Mouse (Mus musculus) E14TG2a.4 (cell line): ENCODE measurements around the gene Tmem120b.

ENCODE experiments used
- H3K27me3 ChIP-seq: 2 replicates; pipeline ENCODE4 v1.6.1; 2014; ENCODE audit warnings: low read length, control low read depth; ENCODE audit not compliant: insufficient read depth
- H3K36me3 ChIP-seq: 2 replicates; pipeline ENCODE4 v1.6.1; 2014; ENCODE audit warnings: low read length, control low read depth; ENCODE audit not compliant: insufficient read depth
- H3K4me1 ChIP-seq: replicated peaks from 2 replicates; pipeline ENCODE4 v1.6.1; 2014; ENCODE audit warnings: low read depth, low read length, control low read depth
- H3K4me3 ChIP-seq: replicated peaks from 2 replicates; pipeline ENCODE4 v1.5.1; 2014; ENCODE audit warnings: mild to moderate bottlenecking, low read length
- H3K9me3 ChIP-seq: 2 replicates; pipeline ENCODE4 v1.6.1; 2014; ENCODE audit warnings: low read length, control low read depth
- CTCF ChIP-seq: conservative IDR thresholded peaks from 2 replicates; pipeline ENCODE4 v1.5.1; 2014; ENCODE audit warnings: low read length
- NANOG ChIP-seq: IDR thresholded peaks from 2 replicates; pipeline ENCODE4 v1.6.1; 2014; ENCODE audit warnings: borderline replicate concordance, low read length, mixed read lengths
- POU5F1 ChIP-seq: IDR thresholded peaks from 2 replicates; pipeline ENCODE4 v1.6.1; 2014; ENCODE audit warnings: low read length, borderline replicate concordance

The Tmem120b gene

DNA sequence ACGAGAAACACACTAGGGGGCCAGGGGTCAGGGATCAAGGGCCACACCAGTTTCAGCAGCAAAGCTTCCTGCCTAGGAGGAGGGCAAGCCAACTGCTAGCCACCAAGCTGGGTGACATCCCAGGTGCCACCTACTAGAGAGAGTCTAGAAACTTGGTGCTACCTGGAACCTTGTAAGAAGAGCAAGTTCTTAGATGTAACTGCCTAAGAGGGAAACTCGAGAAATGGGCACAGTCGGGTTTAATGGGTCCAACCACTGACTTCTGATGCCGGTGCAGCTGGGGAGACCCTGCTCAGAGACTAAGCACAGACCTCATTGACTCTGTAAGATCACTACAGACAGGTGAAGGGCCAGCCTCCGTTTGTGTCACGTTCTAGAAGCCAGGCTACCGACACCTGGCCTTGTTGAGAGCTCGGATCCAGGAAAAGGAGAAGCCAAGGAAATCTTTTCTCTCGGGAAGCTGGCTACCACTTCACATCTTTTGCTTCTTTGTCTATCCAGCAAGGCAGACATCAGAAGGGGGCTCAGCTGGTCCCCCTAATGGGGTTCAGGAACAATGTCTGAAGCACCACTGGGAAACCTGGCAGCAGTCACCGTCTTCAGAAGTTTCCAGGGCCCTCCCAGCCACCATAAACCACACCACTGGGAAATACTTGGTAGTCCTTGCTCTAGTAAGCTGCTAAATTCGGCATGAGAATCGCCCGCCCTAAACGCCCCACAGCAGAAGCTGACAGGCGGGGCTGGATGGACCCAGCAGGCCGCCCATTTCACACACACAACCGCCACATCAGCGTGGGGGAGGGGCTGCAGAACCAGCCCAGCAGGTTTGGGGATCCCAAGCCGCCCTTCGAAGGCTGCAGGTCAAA lies 69.1 kb downstream of the Tmem120b start:
- H3K36me3 ChIP-seq: peaks cover 19% of the 10 kb centered on the region
- peak overlapping the region; percentile 83 for H3K4me3 ChIP-seq
- no peaks in the 10 kb centered on the region for H3K27me3 ChIP-seq
- H3K9me3 ChIP-seq: no peaks in the 10 kb centered on the region
- no peak; the same call in 1 of the 2 replicates for TF ChIP-seq NANOG
- no peak for TF ChIP-seq POU5F1
- no peak for TF ChIP-seq CTCF
- H3K4me1 ChIP-seq: peaks cover 51% of the 10 kb centered on the region

DNA sequence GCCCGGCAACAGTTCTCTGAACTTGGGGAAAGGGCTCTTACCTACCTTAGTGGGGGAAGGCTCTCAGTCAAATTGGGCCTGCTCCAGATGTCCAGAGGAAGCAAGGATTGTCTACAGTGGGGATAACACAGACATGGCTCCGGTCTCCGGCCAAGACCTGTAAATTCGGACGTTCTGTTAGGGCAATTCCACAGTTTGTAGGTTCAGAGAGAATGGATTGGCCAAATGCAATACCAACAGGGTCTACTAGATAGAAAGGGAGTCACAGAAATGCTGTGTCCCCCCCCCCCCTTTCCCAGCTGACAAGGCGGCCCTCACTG lies 69.7 kb downstream of the Tmem120b start:
- no peaks in the 10 kb centered on the region for H3K27me3 ChIP-seq
- peaks cover 49% of the 10 kb centered on the region for H3K4me1 ChIP-seq
- H3K9me3 ChIP-seq: no peaks in the 10 kb centered on the region
- H3K4me3 ChIP-seq: peak overlapping the region; percentile 83
- TF ChIP-seq CTCF (no peak), NANOG (no peak), POU5F1 (no peak)
- peaks cover 19% of the 10 kb centered on the region for H3K36me3 ChIP-seq

DNA sequence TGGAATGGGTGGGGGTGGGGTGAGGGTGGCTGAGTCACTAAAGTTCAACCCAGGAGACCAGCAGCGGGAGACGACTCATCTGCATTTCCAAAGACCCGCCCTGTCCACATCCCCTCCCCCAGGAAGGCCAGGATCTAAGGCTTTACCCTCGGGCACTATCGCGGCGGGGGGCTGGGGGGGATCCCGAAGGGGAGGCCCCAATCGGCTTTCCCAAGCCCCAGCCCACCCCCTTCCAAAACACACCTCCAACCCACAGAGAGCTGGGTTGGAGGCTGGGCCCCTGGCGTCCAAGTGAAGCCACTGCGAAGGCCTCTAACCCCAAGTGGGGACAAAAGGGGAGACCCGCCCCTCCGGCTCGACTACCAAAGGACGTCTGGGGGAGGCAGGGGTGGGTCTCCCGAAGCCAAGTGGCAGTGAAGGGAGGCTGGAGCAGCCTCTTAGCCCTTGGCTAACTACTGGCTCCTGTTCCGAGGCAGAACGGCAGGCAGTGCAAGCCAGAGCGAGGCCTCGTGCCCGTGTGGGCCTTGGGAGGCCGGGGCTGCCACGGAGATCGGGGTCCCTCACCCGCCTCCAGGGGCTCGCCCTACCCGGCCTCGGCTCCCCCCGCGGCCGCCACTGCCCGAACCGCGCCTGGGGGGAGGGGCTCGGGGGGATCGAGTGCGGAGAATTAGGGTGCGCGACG lies 70.2 kb downstream of the Tmem120b start:
- H3K9me3 ChIP-seq: no peaks in the 10 kb centered on the region
- peak overlapping the region; percentile 89 for H3K4me3 ChIP-seq
- peaks cover 48% of the 10 kb centered on the region for H3K4me1 ChIP-seq
- H3K36me3 ChIP-seq: peaks cover 15% of the 10 kb centered on the region
- TF ChIP-seq CTCF (peak; percentile 8; the same call in 1 of the 2 replicates), POU5F1 (no peak)
- no peaks in the 10 kb centered on the region; the same call in 1 of the 2 replicates for H3K27me3 ChIP-seq

DNA sequence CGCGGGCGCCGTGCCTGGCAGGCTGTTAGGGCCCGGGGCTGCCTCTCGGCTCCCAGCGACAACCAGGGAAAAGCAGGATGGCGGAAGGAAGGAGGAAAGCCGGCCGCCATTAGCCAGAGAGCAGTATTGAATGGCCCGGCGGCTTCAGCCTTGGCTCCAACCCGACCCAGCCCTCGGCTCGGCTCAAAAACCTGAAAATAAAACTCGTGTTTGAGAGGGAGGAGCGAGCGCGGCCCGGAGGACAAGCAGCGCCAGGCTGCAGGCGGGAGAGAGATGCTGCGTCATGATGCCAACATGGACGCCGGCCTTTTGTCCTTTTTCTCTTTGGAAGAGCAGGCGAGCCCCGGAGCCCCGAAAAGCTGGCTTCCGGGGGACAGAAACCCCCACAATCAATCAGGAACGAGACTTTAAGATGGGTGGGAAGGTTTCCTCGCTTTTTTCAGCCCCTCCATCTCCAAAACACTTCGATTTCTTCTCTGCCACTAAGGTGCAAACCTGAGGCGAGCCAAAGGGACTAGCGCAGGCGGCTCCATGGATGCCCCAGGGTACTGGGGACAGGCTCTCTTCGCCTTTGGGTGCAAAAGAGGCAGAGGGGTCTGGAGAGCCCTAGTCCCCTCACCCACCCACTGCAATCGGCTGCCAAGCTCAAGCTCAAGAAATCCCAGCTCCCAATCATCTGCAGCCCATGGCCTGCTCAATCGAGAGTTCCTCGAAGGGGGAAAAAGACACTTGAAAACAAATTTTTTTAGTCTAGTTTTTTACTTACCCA lies 70.9 kb downstream of the Tmem120b start:
- H3K4me3 ChIP-seq: peak overlapping the region; percentile 89
- peaks cover 12% of the 10 kb centered on the region for H3K36me3 ChIP-seq
- peaks cover 49% of the 10 kb centered on the region for H3K4me1 ChIP-seq
- no peak for TF ChIP-seq NANOG
- TF ChIP-seq CTCF: no peak
- no peak for TF ChIP-seq POU5F1
- no peaks in the 10 kb centered on the region for H3K9me3 ChIP-seq
- no peaks in the 10 kb centered on the region; the same call in 1 of the 2 replicates for H3K27me3 ChIP-seq

DNA sequence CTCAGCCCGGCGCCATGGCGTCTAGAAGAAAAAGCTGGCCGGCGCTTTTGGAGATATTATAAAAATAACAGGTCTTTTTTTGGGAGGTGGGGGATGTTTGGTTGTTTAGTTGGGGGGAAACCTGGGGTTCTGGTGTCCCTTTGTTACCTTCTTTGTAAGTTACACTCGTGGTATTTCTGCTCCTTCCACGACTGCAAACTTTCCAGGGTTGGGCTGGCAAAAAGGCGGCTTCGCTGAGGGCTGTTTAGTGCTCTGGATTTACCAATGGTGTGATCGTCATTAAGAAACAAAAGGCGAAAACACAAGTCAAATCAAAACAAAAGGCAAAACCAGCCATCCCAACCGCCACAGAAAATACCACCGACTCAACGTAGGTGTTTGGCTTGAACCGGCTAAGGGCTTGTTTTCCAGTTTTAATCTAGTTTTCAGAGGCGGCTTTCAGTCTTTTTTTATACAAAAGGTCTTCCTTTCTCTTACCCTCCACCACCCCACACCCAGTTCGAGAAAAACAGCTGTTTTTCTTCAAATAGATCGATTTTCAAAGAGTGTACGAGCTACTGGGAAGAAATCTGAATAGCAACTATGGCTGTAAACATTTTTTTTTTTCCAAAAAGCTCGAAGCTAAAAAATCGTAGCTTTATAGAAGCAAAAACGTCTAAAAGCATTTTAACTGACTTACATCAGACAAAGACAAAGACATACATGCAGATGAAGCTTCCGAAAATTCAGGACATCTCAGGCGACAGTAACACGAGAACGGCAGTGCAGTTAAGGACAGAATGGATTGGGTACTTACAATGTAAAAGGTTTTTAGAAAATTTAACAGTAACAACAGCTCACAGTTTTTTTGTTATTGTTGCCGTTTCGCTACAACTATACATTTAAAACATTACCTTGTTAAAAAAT lies 71.8 kb downstream of the Tmem120b start:
- Histone ChIP-seq H3K4me3 (peak overlapping the region; percentile 89), H3K4me1 (peaks cover 49% of the 10 kb centered on the region), H3K27me3 (no peaks in the 10 kb centered on the region; the same call in 1 of the 2 replicates), H3K9me3 (no peaks in the 10 kb centered on the region), H3K36me3 (peaks cover 16% of the 10 kb centered on the region)
- TF ChIP-seq NANOG (no peak), CTCF (no peak), POU5F1 (no peak)

DNA sequence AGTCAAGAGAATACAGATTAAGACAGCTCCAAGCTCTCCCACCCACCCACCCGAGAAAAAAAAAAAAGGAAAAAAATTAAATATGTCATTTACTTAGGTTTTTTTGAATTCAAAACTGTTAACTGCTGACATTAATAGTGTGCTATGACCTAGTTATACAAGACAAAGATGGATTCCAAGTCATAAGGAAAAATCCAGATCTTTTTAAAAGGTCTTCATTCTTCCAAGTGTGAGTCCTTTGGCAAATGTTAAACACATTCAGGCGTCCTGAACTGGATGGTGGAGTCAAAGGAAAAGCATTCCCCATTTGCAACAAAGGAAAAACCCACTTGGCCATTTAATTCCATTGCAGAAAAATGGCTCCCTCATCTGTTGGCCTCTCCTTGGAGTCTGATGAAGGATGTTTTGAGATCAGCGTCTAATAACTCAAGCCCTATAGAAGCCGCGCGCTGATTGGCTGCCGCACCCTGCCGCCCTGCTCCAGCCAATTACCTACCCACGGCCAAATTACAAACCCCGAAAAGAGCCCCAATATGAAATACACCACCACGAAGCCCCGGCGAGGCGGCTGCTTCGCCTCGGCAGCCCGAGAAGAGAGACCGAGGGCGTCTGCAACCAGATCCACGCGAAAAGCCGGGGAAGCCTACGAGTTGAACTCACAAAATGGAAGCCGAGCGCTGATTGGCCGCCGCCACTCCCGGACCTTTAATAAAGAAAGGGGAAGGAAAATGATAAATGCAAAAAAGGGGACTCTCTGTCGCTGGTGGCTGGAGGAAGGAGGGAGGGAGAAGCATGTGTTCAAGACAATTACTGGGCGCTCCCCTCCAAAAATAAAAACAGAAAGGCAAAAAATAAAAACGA lies 72.7 kb downstream of the Tmem120b start:
- peaks cover 7% of the 10 kb centered on the region for H3K27me3 ChIP-seq
- H3K9me3 ChIP-seq: no peaks in the 10 kb centered on the region
- H3K4me1 ChIP-seq: peaks cover 52% of the 10 kb centered on the region
- TF ChIP-seq CTCF: no peak
- TF ChIP-seq NANOG: no peak
- no peak for TF ChIP-seq POU5F1
- H3K36me3 ChIP-seq: peaks cover 26% of the 10 kb centered on the region
- H3K4me3 ChIP-seq: peak overlapping the region; percentile 82
